Mouse (Mus musculus): ENCODE measurements at regions not wholly inside any gene's neighbourhood (a gene's known extent, or its start where the extent isn't known, plus 50 kb on each side); places are given as distances from the start of the nearest gene placed in this dataset.
A peak's percentile ranks its signal among the peaks of the same experiment; 100 is the strongest.

DNA sequence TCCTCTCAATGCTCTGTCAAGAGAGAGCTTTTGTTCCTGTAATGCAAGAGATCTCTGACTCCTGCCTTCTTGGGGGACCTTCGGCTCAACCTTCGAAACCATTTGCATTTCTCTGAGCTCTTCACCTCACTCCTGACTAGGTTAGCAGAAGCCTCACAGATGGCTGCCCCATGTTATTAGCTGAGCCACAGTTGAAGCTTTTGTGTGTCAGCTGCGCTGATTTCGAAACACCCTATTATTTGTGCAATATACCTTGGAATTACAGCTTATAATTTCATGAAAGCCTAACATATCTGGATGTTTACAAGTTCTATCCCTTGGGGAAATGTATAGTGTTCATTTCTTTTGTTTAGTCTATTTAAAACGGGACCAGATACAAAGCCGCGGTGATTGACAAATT is 338.7 kb upstream of the 4930535I16Rik start:
- H3K9me3 ChIP-seq (ENCODE audit: low read length), result no peaks in the 10 kb centered on the region
- H3K36me3 ChIP-seq (ENCODE audit: insufficient read depth), result no peaks in the 10 kb centered on the region
- H3K4me3 ChIP-seq (ENCODE audit: low read depth, low read length), result no peak overlapping the region
- ATAC-seq, result no peak
- peaks cover 4% of the 10 kb centered on the region for H3K4me1 ChIP-seq (ENCODE audit: insufficient read depth)
- DNase-seq, result no peak
- no peaks in the 10 kb centered on the region for H3K27me3 ChIP-seq (ENCODE audit: insufficient read depth, low read length)
- TF ChIP-seq CTCF (IDR thresholded peaks at IDR 0.05; ENCODE audit: low read depth), result no peak
- H3K9ac ChIP-seq, result no peak overlapping the region
- no peak overlapping the region for H3K4me2 ChIP-seq (ENCODE audit: low read depth)
- H3K27ac ChIP-seq (ENCODE audit: low read depth, low read length), result no peak overlapping the region
- 52% methylated on average over 7 of the region's 7 CpGs for WGBS

DNA sequence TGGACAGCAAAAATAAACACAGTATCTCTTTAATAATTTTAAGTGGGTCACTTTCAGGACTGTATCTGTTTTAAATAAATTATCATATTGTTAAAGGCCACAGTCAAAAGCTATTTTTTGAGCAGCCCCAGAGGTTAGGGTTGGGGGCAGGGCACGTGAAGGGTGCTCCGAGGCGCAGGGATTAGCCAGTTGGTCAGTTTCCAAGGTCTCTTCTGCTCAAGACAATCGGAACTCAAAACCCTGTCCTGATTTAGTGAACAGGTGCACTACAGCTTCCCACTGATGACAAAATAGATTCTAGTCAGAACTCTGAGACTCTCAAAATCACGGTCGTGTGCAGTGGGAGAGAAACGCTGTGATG is 337.3 kb upstream of the 4930535I16Rik start:
- no peaks in the 10 kb centered on the region for H3K36me3 ChIP-seq (ENCODE audit: insufficient read depth)
- H3K27ac ChIP-seq (ENCODE audit: low read depth, low read length), result no peak overlapping the region
- TF ChIP-seq CTCF (IDR thresholded peaks at IDR 0.05; ENCODE audit: low read depth), result no peak
- no peak for DNase-seq
- peak; percentile 23; the same call in 1 of the 2 replicates for ATAC-seq
- 12% methylated on average over 7 of the region's 7 CpGs for WGBS
- no peak overlapping the region for H3K4me3 ChIP-seq (ENCODE audit: low read depth, low read length)
- H3K27me3 ChIP-seq (ENCODE audit: insufficient read depth, low read length), result no peaks in the 10 kb centered on the region
- H3K4me2 ChIP-seq (ENCODE audit: low read depth), result no peak overlapping the region
- no peaks in the 10 kb centered on the region for H3K9me3 ChIP-seq (ENCODE audit: low read length)
- no peak overlapping the region for H3K9ac ChIP-seq
- H3K4me1 ChIP-seq (ENCODE audit: insufficient read depth), result peaks cover 4% of the 10 kb centered on the region

DNA sequence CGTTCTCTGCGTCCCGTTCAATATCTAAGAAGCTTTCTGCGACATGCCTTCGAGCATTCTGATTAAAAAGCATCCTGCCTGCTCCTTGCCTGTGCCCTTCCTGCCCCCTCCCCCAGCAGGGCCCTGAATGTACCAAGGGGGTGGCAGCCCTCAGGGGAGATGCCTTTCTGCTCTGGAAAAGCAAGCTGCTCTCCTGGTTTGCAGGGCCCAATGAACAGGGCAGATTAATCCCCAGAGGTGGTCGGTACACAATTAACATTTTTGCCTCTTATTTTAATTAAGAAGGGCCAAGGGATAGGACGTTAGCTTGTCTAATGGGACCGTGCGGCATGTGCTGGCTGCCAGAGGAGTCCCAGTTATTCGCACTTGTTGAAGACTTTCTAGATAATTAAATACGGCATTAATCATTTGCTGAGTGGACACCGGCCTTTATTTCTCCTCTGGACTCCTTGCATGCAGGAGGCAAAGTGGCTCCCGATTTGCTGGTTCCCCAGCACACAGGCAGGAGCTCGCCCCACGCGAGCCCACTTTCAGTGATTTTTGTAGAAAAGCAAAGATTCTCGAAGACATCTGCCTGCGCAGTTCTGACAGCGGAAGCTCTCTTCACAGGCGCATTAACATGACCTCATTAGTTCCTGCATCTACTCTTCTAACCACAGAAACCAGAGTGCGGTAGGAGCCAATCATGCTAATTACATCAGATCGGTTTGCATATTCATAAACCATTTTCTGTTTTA is 336.8 kb upstream of the 4930535I16Rik start:
- no peaks in the 10 kb centered on the region for H3K9me3 ChIP-seq (ENCODE audit: low read length)
- no peak overlapping the region for H3K4me3 ChIP-seq (ENCODE audit: low read depth, low read length)
- DNase-seq, result peak; percentile 53
- H3K36me3 ChIP-seq (ENCODE audit: insufficient read depth), result no peaks in the 10 kb centered on the region
- peak; percentile 76 for ATAC-seq
- TF ChIP-seq CTCF (IDR thresholded peaks at IDR 0.05; ENCODE audit: low read depth), result no peak
- H3K9ac ChIP-seq, result no peak overlapping the region
- H3K27me3 ChIP-seq (ENCODE audit: insufficient read depth, low read length), result no peaks in the 10 kb centered on the region
- 5% methylated on average over 22 of the region's 22 CpGs for WGBS
- H3K27ac ChIP-seq (ENCODE audit: low read depth, low read length), result no peak overlapping the region
- peaks cover 4% of the 10 kb centered on the region for H3K4me1 ChIP-seq (ENCODE audit: insufficient read depth)
- peak overlapping the region; percentile 17; the same call in 1 of the 2 replicates for H3K4me2 ChIP-seq (ENCODE audit: low read depth)

DNA sequence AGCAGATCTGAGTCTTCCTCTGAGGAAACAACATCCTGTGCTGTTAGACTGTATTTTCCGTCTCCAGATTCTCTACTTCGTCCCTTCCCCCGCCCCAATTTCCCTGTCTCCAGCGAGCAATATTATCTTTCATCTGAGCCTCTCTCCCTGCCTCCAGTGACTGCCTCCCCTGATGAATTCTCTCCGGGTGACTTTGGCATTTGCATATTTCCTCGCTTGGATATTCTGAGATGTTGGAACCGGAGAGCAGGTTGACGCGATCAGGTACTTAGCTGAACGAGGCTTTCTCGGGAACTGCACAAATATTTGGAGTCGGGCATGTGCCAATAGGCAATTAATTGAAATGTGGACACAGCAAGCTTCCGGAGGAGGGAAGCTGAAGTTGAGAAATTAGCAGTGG is 323.8 kb upstream of the 4930535I16Rik start:
- Histone ChIP-seq H3K36me3 (ENCODE audit: insufficient read depth) (no peaks in the 10 kb centered on the region), H3K9ac (no peak overlapping the region), H3K4me1 (ENCODE audit: insufficient read depth) (peaks cover 5% of the 10 kb centered on the region; the same call in 1 of the 2 replicates), H3K4me3 (ENCODE audit: low read depth, low read length) (no peak overlapping the region), H3K27ac (ENCODE audit: low read depth, low read length) (no peak overlapping the region), H3K4me2 (ENCODE audit: low read depth) (no peak overlapping the region), H3K9me3 (ENCODE audit: low read length) (no peaks in the 10 kb centered on the region), H3K27me3 (ENCODE audit: insufficient read depth, low read length) (no peaks in the 10 kb centered on the region)
- DNase-seq (no peak), ATAC-seq (no peak)
- 20% methylated on average over 13 of the region's 13 CpGs for WGBS
- no peak for TF ChIP-seq CTCF (IDR thresholded peaks at IDR 0.05; ENCODE audit: low read depth)

DNA sequence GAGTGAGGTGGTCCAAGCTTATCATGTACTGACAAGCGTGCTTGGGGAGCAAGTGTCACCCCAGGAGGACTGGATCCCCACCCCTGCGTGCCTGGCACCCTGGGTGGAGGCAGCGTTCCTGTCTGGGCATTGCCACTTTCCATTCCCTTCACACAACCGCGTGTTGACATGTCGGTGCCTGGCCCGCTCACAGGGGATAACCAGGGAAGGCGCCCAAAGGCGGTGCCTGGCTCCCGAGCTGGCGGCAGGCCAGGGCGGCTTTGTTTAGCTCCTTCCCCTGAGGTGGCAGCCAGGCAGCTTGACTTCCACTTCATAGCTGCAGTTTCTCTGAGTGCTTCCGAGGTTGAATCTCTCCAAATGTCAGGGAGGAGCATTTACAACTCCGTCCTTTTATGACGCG is 318.7 kb upstream of the 4930535I16Rik start:
- DNase-seq (peak; percentile 73), ATAC-seq (peak; percentile 63; the same call in 1 of the 2 replicates)
- no peaks in the 10 kb centered on the region for H3K27me3 ChIP-seq (ENCODE audit: insufficient read depth, low read length)
- no peak overlapping the region for H3K4me3 ChIP-seq (ENCODE audit: low read depth, low read length)
- H3K27ac ChIP-seq (ENCODE audit: low read depth, low read length), result no peak overlapping the region
- no peaks in the 10 kb centered on the region for H3K36me3 ChIP-seq (ENCODE audit: insufficient read depth)
- 25% methylated on average over 16 of the region's 16 CpGs for WGBS
- no peak for TF ChIP-seq CTCF (IDR thresholded peaks at IDR 0.05; ENCODE audit: low read depth)
- H3K9me3 ChIP-seq (ENCODE audit: low read length), result no peaks in the 10 kb centered on the region
- peaks cover 7% of the 10 kb centered on the region; the same call in 1 of the 2 replicates for H3K4me1 ChIP-seq (ENCODE audit: insufficient read depth)
- 0 out of 2 replicates have a peak overlapping the region, but pooled peaks have one; percentile 8 for H3K4me2 ChIP-seq (ENCODE audit: low read depth)
- no peak overlapping the region for H3K9ac ChIP-seq

DNA sequence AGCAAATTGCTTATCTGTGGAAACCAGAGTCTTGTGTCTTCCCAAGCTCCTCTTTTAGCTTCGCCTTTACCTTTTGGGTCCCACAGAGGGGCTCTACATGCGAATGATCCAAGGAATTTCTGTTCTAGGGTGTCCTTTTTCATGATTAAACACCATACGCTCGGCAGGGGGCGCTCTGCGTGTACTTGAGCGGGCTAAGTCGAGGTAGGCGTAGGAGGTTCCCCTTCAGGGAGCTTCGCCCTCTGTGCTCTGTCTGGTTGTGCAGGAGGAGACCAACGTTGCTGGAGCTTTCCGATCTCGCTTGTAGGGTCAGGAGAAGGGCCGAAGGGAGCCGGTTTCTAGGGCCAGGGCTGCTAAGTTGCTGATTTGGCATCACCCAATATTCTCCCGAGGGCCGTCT is 310.7 kb upstream of the 4930535I16Rik start:
- peak; percentile 70 for TF ChIP-seq CTCF (IDR thresholded peaks at IDR 0.05; ENCODE audit: low read depth)
- Histone ChIP-seq H3K4me3 (ENCODE audit: low read depth, low read length) (no peak overlapping the region), H3K27me3 (ENCODE audit: insufficient read depth, low read length) (no peaks in the 10 kb centered on the region; the same call in 1 of the 2 replicates), H3K4me2 (ENCODE audit: low read depth) (no peak overlapping the region), H3K9me3 (ENCODE audit: low read length) (no peaks in the 10 kb centered on the region), H3K27ac (ENCODE audit: low read depth, low read length) (no peak overlapping the region), H3K9ac (no peak overlapping the region), H3K4me1 (ENCODE audit: insufficient read depth) (no peaks in the 10 kb centered on the region; the same call in 1 of the 2 replicates), H3K36me3 (ENCODE audit: insufficient read depth) (no peaks in the 10 kb centered on the region)
- DNase-seq (peak; percentile 85), ATAC-seq (peak; percentile 73)
- 12% methylated on average over 17 of the region's 17 CpGs for WGBS

DNA sequence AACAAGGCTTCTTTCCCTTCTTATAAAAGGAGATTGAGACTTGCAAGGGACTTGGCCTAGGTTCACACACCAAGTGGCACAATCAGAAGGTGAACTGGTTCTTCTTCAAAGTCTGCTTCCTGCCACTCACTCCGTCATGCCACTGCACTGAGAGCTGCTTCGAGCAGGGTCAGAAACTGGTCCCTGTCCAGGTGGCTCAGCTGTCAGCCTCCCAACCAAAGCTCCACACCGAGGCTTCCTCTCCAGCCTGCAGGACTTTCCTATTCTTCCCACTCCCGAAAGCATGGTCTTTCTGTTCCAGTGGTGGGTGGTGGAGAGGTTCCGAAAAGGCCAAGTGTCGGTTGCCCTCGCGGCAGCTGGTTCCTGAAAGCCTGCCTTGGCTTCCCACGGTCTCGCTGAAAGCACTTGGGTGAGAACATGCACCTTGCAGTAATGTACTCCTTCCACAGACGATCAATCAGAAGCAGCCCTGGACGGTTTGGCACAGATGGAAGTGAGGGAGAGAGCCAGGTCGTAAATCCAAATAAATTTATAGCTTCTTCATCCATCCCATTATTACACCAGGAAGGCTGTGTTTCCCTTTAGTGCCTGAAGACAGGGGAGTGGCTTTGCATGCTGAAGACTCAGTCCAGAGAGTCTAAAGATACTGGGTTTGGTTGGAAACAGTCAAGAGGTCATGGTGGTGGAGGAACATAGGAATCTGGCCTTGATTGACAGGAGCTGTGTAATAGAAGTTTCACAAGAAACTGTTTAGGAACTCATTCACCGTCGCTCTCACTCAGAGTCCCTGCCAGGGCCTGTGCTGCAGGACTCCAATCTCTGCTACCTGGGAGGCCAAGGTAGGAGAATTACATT is 306.1 kb upstream of the 4930535I16Rik start:
- H3K27ac ChIP-seq (ENCODE audit: low read depth, low read length), result no peak overlapping the region
- H3K4me1 ChIP-seq (ENCODE audit: insufficient read depth), result no peaks in the 10 kb centered on the region; the same call in 1 of the 2 replicates
- no peak for TF ChIP-seq CTCF (IDR thresholded peaks at IDR 0.05; ENCODE audit: low read depth)
- no peak overlapping the region for H3K4me3 ChIP-seq (ENCODE audit: low read depth, low read length)
- 79% methylated on average over 15 of the region's 15 CpGs for WGBS
- no peak overlapping the region for H3K9ac ChIP-seq
- H3K9me3 ChIP-seq (ENCODE audit: low read length), result no peaks in the 10 kb centered on the region
- no peaks in the 10 kb centered on the region for H3K36me3 ChIP-seq (ENCODE audit: insufficient read depth)
- no peak for ATAC-seq
- no peaks in the 10 kb centered on the region; the same call in 1 of the 2 replicates for H3K27me3 ChIP-seq (ENCODE audit: insufficient read depth, low read length)
- no peak overlapping the region for H3K4me2 ChIP-seq (ENCODE audit: low read depth)
- no peak for DNase-seq
